Mouse (Mus musculus) hematopoietic stem cell, adult 5-6 weeks (primary cell): ENCODE results near the gene Fstl4. TPM values are rescaled to one million over a fixed set of nuclear protein-coding genes. Genes with fewer than 3 reads are reported as not detected.

Experiments used
- ATAC-seq, 2 experiments: fragments of 125-278 bp in 1 of 2; replicated peaks in 1 of 2; 2 replicates each; pipeline ENCODE4 v1.8.0; 2016 to 2017; ENCODE audit warnings: inconsistent platforms in 2 of 2, mild to moderate bottlenecking in 2 of 2, moderate number of reproducible peaks in 2 of 2, low read depth in 1 of 2, moderate TSS enrichment in 1 of 2; ENCODE audit not compliant: low FRiP score in 2 of 2, poor library complexity in 2 of 2, severe bottlenecking in 2 of 2, insufficient read depth in 1 of 2, low TSS enrichment in 1 of 2
- total RNA-seq: library from RNA; stranded (forward); fragments of 172-1452, 232-1000 nt; gene quantifications from 2 replicates; pipeline ENCODE4 v1.2.3, GENCODE M21; 2017

Fstl4 gene
- total RNA-seq, 1 experiment from 2014 or later = not detected

- no peak for ATAC-seq
These were observed 362.2 kb downstream of the Fstl4 start for GRCm38 (mm10) chr11:53126660-53127059.

- ATAC-seq = no peak
These were observed 364.2 kb downstream of the Fstl4 start for GRCm38 (mm10) chr11:53128661-53129060.

GRCm38 (mm10) chr11:53132406-53133035, 368.1 kb downstream of the Fstl4 start:
- ATAC-seq = peak in 1 of 2 experiments; percentile 14; a peak in 1 of 4 replicates

- ATAC-seq = no peak
These were observed 371.9 kb downstream of the Fstl4 start for GRCm38 (mm10) chr11:53136371-53136770.

GRCm38 (mm10) chr11:53137381-53137780, 372.9 kb downstream of the Fstl4 start:
- no peak for ATAC-seq

- peak; percentile 33 to 51; a peak in 1 of 4 replicates for ATAC-seq
These were observed 373.8 kb downstream of the Fstl4 start for GRCm38 (mm10) chr11:53138212-53138611.

GRCm38 (mm10) chr11:53139666-53140065, 375.2 kb downstream of the Fstl4 start:
- ATAC-seq = no peak

- no peak for ATAC-seq
These were observed 375.8 kb downstream of the Fstl4 start for GRCm38 (mm10) chr11:53140196-53140595.

- no peak for ATAC-seq
These were observed 376.4 kb downstream of the Fstl4 start for GRCm38 (mm10) chr11:53140722-53141400.

GRCm38 (mm10) chr11:53143522-53143921, 379.1 kb downstream of the Fstl4 start:
- no peak; a peak in 1 of 4 replicates for ATAC-seq

- ATAC-seq = no peak
These were observed 380.1 kb downstream of the Fstl4 start for GRCm38 (mm10) chr11:53144506-53144905.

GRCm38 (mm10) chr11:53146290-53146689, 381.9 kb downstream of the Fstl4 start:
- ATAC-seq = peak in 1 of 2 experiments; percentile 72; a peak in 1 of 4 replicates

GRCm38 (mm10) chr11:53156463-53156862, 392.0 kb downstream of the Fstl4 start:
- no peak for ATAC-seq

- peak in 1 of 2 experiments; percentile 32; a peak in 1 of 4 replicates for ATAC-seq
These were observed 393.3 kb downstream of the Fstl4 start for GRCm38 (mm10) chr11:53157621-53158259.

GRCm38 (mm10) chr11:53162385-53162784, 398.0 kb downstream of the Fstl4 start:
- ATAC-seq = no peak

GRCm38 (mm10) chr11:53166478-53166877, 402.0 kb downstream of the Fstl4 start:
- ATAC-seq = no peak

- no peak for ATAC-seq
These were observed 417.9 kb downstream of the Fstl4 start for GRCm38 (mm10) chr11:53182177-53182852.

GRCm38 (mm10) chr11:53182858-53183257, 418.4 kb downstream of the Fstl4 start:
- no peak for ATAC-seq
